In genomic region chr4:106228534-106228933, GRCm38 (mm10) we compare ENCODE assay signal across 7 mouse cellular contexts.
DNase-seq lines count a peak whose midpoint lies in the region; ATAC-seq lines count a peak whose summit lies in the region.

No protein-coding gene starts in this region.

- no peaks in the 10 kb centered on the region for H3K4me1 ChIP-seq in intestine, embryonic 16.5 days (ENCODE audit: control insufficient read depth, insufficient read depth, low read length)
- H3K4me1 ChIP-seq in midbrain, embryonic 10.5 days = 0 out of 2 replicates have a peak, but pooled peaks cover 3% of the 10 kb centered on the region

- no peaks in the 10 kb centered on the region for H3K9me3 ChIP-seq in intestine, embryonic 16.5 days (ENCODE audit: control insufficient read depth, low read length)
- peaks cover 5% of the 10 kb centered on the region; the same call in 1 of the 2 replicates for H3K9me3 ChIP-seq in midbrain, embryonic 10.5 days (replicated peaks)

- no peaks in the 10 kb centered on the region for H3K36me3 ChIP-seq in intestine, embryonic 16.5 days (ENCODE audit: control insufficient read depth, insufficient read depth, low read length)
- H3K36me3 ChIP-seq in midbrain, embryonic 10.5 days = no peaks in the 10 kb centered on the region

- no peak overlapping the region for H3K9ac ChIP-seq in intestine, embryonic 16.5 days (ENCODE audit: low read depth, low read length)

- intact Hi-C loops in left cerebral cortex, postnatal 25 days (cut with DNase I) = loop anchor here (1.0 to 5.0 kb wide), 4 partner anchors 88 to 1316 kb away; partner anchors contain the start of genes Fyb2 and Usp24

- H3K4me3 ChIP-seq in intestine, embryonic 16.5 days (ENCODE audit: low read length) = no peak overlapping the region
- no peak overlapping the region for H3K4me3 ChIP-seq in midbrain, embryonic 10.5 days

- no peak overlapping the region for H3K4me2 ChIP-seq in intestine, embryonic 16.5 days (ENCODE audit: low read depth, low read length)

- no peaks in the 10 kb centered on the region for H3K27me3 ChIP-seq in intestine, embryonic 16.5 days (replicated peaks; ENCODE audit: control insufficient read depth, insufficient read depth, low read length)
- H3K27me3 ChIP-seq in midbrain, embryonic 10.5 days (ENCODE audit: low read depth, poor library complexity, severe bottlenecking) = no peaks in the 10 kb centered on the region

- H3K27ac ChIP-seq in intestine, embryonic 16.5 days (ENCODE audit: low read length) = no peak overlapping the region
- H3K27ac ChIP-seq in midbrain, embryonic 10.5 days (replicated peaks) = no peak overlapping the region

- DNase-seq in adipocyte (ENCODE audit: low spot score) = peak; percentile 79
- peak; percentile 65 to 82 for DNase-seq in cerebellum, postnatal 4 days (ENCODE audit: low spot score in 2 of 2)
- peak; percentile 40 to 56 for DNase-seq in gastrocnemius, adult 8-10 months (ENCODE audit: low spot score in 2 of 2)
- peak; percentile 78 to 83 for DNase-seq in left cerebral cortex, postnatal 25 days (ENCODE audit: low spot score in 2 of 2)
- peak; percentile 63 for DNase-seq in midbrain, embryonic 10.5 days (ENCODE audit: low spot score)
- DNase-seq in skeletal muscle tissue, adult 2 months (ENCODE audit: low read depth, low spot score) = peak; percentile 72

- 39% methylated on average over 9 of the region's 9 CpGs for WGBS in intestine, embryonic 16.5 days
- 51% methylated on average over 9 of the region's 9 CpGs for WGBS in midbrain, embryonic 10.5 days

- ATAC-seq in intestine, embryonic 16.5 days = peak; percentile 62
